Mouse (Mus musculus): ENCODE results near the gene Cluh.

The Cluh gene

DNA sequence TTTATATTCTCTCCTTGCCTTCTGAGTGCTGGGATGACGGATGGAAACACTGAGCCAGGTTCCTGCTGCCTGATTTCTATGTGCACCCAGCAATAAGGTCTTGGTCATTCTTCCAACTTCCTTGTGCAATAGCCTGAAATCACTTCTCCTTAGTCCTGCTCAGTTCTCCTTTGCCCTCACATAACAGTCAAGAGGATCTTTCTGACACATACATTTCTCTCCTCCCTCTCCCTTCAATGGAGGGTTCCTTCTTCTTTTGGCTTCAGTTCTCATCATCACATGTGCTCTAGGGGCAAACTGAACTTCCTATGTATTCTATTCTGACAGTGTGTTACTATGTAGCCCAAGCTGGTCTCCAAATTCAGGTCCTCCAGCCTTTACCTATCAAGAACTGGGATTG lies 1.3 kb upstream of the Cluh start:
- no peak for DNase-seq (ENCODE audit: low spot score in 2 of 2)

DNA sequence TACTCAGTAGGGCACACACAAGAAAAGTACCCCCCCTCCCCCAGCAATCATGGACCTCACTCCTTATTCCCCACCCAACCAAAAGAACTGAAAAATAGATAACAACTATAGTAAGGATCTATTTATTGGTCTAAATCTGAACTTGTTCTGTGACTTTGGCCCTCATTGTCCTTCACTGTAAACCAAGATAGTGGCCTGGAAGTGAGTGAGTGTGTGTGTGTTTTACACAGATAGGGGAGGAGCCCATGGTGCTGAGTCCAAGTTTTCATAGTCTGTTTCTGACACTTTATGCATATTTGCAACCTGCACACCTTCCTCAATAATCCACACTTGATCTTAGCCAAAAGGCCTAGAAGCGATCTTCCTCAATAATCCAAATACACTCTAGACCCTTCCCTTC lies 619 bp upstream of the Cluh start:
- no peak for DNase-seq (ENCODE audit: low spot score in 2 of 2)

DNA sequence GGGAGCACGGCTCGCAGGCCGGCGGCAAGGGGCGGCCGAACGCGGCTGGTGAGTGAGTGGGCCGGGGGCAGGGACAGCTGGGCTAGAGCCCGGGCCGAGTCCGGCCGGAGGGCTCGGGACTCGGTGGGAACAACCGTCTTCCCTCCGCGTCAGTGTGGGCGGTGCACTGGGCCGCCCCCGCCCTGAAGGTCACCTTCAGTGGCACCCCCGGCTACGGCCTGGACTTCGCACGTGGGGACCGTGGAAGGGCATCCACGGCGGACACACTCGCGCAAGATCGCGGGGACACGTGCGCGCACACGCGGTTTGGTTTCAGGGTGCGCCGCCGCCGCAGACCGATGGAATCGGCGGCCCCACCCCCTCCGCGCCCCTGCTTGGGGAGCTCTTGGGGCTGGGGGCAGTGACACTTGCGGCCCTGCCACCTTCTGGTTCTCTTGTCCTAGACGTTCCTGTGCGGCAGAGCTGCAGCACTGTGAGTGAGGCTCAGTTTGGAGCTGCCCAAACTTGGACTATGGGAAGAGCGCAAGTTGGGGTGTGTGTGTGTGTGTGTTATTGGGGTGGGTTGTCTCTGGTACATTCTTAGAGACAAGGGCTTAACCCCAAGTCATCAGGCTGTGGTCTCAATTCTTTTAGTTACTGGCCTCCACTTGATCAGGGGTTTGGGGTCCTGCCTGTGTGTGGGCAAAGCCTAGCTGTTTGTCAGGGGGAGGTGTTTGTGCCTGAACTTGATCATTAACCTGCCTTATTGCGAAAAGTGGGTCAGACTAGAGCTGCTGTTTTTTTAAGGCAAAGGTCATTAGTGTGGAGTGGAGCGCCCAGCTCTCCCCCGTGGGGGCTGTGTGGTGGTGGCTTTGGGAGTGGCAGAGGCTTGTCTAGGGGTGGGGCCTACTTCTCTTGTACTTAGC lies 604 bp downstream of the Cluh start:
- DNase-seq (ENCODE audit: low spot score in 2 of 2): peak; percentile 41 to 66

DNA sequence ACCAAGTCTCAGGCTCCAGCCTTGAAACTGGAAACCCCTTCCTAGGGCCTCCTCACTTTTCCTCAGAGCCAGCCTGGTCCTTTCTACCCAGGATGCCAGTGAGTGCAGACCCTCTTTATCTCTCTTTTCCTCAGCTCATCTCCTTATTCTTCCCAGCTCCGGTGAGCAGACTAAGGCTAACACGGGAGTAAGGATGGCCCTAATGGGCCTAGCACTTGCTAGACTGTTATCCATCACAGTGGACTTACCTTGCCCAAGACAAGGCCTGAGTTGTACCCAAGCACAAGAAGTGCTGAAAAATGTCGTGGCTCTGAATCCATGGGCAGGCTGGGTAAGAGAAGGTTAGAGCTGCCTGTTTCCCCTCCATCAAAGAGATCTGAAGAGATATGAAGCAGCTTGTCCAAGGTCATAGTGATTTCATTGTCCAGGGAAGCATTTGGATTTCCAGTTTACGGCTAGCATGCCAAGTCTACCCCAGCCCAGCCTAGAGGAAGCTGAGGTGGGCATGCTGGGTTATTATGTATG lies 1.3 kb downstream of the Cluh start:
- DNase-seq (ENCODE audit: low spot score in 2 of 2): no peak

DNA sequence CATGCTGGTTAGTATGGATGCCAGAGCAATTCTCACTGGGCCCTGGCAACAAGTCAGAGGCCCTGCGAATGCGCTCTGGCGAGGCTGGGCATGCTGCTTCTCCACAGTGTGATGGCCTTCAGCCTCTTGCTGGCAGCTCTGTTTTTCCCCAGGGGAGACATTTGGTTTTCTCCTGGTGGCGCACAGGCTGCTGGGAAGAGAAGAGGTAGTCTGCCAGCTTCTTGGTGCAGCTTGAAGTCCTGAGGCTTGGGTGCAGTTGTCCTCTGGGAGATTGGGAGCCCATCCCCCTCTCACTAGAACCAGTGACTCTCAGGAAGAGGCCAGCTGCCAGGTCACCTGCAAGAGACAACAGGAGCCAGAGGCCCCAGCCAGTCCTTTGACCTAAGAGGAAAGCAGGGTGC lies 3.5 kb downstream of the Cluh start:
- peak in 1 of 2 experiments; percentile 59 for DNase-seq (ENCODE audit: low spot score in 2 of 2)

DNA sequence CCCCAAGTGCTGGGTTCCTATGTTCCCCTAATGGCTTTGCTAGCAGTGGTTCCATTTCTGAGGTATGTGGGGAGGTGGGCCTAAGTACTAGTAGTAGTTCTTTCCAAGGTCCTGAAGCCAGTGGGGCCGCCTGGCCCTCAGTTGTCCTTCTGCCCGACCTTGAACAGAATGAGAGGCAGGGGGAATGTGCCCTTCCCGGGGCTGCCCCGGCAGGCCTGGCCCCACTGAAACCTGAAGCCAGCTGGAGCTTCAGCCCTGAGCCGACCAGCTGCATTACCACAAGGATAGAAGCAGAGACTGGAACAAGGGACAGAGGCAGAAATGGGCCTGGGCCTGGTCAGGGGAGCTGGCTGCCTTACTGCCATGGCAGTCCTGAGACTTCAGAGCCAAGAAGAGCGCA lies 4.1 kb downstream of the Cluh start:
- no peak for DNase-seq (ENCODE audit: low spot score in 2 of 2)

DNA sequence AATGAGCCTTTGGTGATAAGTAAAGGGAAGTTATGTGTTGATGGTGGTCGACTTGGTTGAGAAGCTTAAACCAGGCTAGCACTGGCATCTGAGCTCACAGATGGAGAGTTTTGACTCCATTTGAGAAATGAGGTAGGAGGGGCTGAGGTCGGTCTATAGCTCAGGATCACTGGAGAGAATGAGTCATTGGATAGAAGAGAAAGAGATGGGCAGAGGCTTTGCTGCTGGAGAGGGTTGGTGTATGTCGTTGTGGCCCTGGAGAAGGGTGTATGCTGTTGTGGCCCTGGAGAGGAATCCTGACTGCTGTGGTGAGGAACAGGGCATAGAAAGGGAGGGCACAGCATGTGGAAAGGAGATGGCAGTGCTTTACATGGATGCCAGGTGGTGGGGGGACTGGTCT lies 6.6 kb downstream of the Cluh start:
- DNase-seq (ENCODE audit: low spot score in 2 of 2): no peak

DNA sequence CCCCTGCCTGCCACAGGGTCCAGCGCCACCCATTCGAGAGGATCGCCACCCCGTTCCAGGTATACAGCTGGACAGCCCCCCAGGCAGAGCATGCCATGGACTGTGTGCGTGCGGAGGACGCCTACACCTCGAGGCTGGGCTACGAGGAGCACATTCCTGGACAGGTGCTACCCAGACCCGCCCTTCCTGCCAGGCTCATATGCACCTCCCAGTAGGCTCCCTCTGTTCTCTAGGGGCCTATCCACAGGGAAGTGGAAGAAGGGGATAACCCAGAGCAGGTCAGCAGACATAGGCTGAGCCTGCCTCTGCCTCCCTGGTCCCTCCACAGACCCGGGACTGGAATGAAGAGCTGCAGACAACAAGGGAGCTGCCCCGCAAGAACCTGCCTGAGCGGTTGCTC lies 11.0 kb downstream of the Cluh start:
- no peak for DNase-seq (ENCODE audit: low spot score in 2 of 2)

DNA sequence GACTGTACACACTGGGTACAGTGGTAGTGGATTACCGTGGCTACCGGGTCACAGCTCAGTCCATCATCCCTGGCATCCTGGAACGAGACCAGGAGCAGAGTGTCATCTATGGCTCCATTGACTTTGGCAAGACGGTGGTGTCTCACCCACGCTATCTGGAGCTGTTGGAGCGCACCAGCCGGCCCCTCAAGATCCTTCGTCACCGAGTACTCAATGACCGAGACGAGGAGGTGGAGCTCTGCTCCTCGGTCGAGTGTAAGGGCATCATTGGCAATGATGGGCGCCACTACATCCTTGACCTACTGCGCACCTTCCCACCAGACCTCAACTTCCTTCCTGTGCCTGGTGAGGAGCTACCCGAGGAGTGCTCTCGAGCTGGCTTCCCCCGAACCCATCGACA lies 12.3 kb downstream of the Cluh start:
- no peak for DNase-seq (ENCODE audit: low spot score in 2 of 2)

DNA sequence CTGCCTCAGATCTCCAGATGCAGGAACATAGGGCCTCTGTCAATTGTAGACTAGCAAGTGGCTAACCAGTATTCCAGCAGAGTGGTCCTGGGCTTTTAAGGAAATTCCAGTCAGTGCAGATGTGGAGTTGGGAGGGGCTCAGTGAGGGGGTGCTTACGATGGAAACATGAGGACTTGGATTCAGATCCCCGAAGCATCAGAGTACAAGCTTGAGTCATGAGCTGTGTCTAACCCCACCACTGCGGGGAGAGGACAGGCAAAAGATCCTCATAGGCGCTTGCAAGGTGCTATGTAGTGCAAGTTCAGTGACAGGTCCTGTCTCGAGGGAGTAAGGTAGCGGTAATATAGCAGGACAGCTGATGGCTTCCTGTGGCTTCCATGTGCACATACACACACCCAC lies 12.9 kb downstream of the Cluh start:
- no peak for DNase-seq (ENCODE audit: low spot score in 2 of 2)

DNA sequence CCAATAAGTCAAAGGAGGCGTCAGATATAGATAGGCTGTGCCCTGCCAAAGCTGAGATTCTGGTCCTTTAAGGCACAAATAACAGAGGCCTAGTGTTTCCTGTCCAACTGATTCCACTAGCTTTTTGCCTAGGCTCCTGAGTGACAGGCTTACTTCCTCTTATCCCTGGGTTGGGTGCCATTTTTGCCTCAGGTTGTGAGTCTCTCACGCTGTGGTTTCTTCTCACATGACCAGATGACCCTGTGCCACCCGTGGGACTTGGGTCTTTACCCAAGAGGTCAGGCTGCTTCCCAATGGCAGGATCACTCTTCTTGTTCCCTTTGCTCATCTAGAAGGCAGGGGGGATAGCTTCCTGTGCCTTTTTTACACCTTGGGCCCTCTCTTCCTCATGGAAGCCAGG lies 15.0 kb downstream of the Cluh start:
- DNase-seq (ENCODE audit: low spot score in 2 of 2): no peak

DNA sequence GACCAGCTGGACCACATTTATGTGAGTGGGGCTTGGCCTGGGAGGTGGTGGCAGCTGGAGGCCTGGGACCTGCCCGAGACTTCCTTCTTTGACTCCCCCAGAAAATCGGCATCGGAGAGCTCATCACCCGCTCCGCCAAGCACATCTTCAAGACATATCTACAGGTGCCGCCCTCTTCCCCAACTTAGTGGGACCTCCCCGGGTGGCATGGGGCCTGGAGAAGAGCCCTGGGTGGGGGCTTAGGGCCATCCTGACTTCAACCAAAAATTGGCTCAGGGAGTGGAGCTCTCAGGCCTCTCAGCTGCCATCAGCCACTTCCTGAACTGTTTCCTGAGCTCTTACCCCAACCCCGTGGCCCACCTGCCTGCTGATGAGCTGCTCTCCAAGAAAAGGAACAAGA lies 15.6 kb downstream of the Cluh start:
- no peak for DNase-seq (ENCODE audit: low spot score in 2 of 2)

DNA sequence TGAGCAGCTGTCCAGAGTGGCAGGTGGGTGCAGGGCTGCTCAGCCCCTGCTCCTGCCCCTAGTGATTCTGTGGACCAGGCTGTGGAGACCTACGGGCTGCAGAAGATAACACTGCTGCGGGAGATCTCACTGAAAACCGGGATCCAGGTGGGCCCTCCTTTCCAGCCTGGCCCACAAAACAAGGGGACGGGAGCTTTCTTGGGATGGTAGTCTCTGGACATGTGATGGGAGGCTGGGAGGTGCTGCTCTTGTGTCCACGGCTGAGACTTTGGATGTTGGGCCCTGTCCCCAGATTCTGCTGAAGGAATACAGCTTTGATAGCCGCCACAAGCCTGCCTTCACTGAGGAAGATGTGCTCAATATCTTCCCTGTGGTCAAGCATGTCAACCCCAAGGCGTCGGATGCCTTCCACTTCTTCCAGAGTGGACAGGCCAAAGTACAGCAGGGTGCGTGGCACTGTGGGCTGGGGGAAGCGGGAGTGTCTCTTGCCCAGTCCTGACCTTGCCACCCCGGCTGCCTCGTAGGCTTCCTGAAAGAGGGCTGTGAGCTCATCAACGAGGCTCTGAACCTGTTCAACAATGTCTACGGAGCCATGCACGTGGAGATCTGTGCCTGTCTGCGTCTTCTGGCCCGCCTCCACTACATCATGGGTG lies 16.5 kb downstream of the Cluh start:
- no peak for DNase-seq (ENCODE audit: low spot score in 2 of 2)

DNA sequence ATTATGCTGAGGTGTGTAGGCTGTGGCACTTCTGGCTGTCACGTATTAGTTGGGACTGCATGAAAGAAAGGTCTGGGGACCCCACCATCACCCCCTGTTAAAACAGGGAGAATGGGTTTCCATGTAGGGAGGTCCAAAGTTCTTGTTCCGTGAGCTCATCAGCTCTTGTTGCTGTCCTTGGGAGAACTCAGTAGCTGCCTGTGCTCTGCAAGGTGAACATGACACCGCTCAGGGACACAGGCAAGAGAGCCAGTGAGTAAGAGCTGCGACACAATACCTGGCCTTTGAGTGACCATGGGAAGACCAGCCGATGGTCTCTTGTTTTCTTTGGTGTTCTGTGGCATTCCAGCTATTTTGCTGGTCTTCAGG lies 17.0 kb downstream of the Cluh start:
- no peak for DNase-seq (ENCODE audit: low spot score in 2 of 2)

DNA sequence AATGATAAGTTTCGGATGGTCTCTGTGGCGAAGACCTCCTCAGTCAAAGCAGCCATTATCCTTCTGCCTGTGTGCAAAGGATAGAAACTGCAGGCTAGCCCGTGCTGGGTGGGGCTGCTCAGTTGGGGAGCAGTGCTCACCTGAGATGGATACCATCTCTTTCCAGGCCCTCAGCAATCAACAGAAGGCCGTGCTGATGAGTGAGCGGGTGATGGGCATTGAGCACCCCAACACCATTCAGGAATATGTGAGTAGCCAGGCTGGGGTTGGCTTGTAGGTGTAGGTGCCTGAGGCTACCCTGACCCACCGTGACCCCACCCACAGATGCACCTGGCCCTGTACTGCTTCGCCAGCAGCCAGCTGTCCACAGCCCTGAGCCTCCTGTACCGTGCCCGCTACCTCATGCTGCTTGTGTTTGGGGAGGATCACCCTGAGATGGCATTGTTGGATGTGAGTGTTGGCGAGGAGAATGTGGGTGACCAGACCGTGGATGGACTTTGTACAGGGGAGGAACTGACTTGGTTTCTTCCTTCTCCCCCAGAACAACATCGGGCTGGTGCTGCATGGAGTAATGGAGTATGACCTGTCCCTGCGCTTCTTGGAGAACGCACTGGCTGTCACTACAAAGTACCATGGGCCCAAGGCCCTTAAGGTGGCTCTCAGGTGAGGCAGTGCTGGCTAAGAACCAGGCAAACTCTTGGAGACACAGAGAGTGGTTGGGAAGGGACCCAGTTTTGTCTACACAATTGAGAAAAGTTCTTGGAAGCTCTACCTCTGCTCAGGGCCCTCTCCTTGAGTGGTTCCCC lies 17.7 kb downstream of the Cluh start:
- DNase-seq (ENCODE audit: low spot score in 2 of 2): no peak

DNA sequence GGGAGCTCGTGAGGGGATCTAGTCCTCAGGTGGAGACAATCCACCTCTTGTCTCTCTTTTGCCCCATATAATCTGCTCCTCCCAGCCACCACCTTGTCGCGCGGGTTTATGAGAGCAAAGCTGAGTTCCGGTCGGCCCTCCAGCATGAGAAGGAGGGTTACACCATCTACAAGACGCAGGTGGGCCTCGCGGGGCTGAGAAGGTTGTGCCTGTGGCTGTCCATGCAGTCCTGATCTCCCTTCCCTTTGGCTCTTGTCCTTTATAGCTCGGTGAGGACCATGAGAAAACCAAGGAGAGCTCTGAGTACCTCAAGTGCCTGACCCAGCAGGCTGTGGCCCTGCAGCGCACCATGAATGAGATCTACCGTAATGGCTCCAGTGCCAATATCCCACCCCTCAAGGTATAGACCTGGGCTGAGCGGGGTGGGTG lies 18.3 kb downstream of the Cluh start:
- DNase-seq (ENCODE audit: low spot score in 2 of 2): no peak

DNA sequence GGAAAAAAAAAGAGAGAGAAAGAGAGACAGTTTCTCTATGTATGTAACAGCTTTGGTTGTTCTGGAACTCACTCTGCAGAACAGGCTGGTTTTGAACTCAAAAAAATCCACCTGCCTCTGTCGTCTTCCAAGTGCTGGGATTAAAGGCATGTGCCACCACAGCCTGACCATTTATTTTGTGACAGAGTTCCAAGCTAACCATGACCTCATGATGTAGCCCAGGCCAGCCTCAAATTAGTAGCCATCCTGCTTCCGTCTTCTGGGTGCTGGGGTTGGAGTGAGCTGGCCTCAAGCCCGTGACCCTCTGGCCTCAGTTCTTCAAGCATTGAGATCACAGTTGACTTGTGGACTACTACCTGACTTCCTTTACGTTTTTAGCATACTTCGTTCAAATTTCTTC lies 19.2 kb downstream of the Cluh start:
- DNase-seq (ENCODE audit: low spot score in 2 of 2): no peak

DNA sequence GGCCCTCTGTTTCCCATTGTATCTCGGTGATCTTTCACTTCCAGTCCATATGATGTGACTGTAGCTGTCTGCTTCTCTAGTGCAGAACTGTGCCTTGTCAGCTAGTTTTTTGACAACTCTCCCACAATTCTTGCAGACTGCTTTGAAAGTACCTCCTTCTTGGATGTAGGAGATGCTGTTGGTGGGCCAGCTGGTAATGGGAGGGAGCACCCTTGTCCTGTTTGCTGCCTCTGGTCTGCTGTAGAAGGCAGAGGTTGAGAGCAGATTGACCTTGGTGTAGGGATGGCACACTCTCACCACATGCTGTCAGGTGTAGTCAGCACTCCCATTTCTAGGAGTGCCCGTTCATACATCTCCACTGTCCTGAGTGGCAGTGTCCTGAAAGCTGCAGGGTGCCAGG lies 19.7 kb downstream of the Cluh start:
- DNase-seq (ENCODE audit: low spot score in 2 of 2): no peak

DNA sequence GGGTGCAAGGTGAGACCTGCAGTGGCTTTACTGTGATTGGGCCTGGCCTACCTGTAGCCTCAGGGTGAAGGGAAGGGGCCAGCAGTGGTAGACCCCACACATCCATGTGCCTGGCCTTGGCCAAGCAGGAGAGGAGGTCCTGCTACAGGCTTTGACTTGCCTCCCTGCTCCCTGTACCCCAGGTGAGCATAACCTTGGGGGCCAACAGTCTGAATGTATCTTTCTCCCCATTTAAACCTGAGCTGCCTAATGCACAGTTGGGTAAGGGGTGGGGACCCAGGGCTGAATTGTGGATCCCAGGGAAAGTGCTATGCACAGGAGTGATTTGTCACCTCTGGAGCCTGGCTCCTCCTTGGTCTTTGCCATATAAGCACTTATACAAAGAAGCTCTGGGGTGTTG lies 20.9 kb downstream of the Cluh start:
- no peak for DNase-seq (ENCODE audit: low spot score in 2 of 2)

DNA sequence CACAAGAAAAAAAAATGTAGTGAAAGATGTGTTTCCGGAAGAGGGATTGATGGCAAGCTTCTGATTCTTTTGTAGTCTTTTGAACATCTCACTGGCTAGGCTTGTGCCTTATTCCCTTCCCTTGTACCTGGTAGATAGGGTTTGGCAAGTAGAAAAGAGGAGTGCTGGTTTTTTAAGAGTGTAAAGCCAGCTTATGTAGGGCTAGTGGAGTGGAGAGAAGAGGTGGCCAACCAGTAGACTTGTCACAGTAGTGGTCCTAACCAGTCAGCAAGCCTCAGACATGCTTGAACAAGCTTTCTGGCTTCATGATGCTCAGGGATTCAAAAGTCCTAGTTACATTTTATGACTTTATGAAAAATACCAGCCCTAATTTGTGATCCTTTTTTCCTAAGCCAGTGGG lies 21.7 kb downstream of the Cluh start:
- no peak for DNase-seq (ENCODE audit: low spot score in 2 of 2)

DNA sequence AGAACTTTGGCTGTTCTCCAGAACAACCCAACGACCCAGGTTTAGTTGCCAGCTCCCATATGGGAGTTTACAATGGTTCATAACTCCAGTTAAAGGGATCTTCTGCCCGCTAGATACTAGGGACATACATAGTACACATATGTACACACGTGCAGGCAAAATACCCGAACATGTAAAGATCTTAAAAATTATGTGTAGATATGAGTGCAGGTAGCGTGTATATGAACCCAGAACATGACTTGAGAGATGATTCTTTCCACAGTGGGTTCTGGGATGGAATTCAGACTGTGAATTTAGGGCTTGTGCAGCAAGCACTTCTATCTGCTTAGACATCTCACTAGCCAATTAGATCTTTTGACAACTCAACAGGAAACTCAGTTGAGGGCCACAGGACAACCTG lies 22.5 kb downstream of the Cluh start:
- no peak for DNase-seq (ENCODE audit: low spot score in 2 of 2)

DNA sequence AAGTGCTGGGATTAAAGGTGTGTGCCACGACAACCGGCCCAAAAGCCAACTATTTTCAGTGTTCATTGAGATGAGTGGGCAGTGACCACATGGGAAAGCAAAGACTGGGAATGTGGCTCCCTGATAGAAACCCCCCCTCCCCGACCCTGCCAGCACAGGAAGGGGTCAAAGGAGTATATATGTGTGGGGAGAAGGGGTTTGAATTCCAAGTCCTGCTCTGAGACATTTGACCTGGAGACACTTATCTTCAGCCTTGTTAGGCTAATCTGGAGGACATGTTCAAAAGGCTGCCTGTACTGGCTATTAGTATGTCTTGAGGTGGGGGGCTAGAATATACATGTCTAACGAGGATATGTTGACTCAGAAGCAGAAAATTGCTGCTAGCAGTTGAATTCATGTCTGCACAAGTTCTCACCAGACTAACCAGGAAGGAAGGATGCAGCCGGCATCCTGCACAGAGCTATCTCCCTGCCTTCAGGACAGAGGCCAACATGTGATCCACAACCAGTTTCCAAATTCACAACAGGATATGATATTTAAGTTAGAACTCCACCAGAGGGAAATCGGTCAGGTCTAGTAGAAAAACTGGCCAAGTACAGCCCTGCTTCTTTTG lies 23.7 kb downstream of the Cluh start:
- DNase-seq (ENCODE audit: low spot score in 2 of 2): no peak

Measured in urinary bladder, postnatal 36 days (tissue).